Mouse (Mus musculus) heart, embryonic 14.5 days (tissue): ENCODE results near the gene Trim46. TPM values are rescaled to one million over a fixed set of nuclear protein-coding genes. Genes with fewer than 3 reads are reported as not detected.

Experiments
- ATAC-seq: fragments of 200-750 bp; cut with Nextera tagmentation; 2 replicates; pipeline ENCODE4 v1.8.0; 2017; ENCODE audit warnings: low read depth, moderate TSS enrichment; ENCODE audit not compliant: insufficient number of reproducible peaks, insufficient read depth, low FRiP score
- H3K27ac ChIP-seq, 2 experiments: fragments of 200-500 bp in 1 of 2; fragments of 300-500 bp in 1 of 2; sonication (generic) in 1 of 2; replicated peaks in 1 of 2; 2 replicates each; pipeline ENCODE4 v1.5.1; 2012 to 2014; ENCODE audit warnings: low read depth in 2 of 2, low read length in 2 of 2, control low read depth in 1 of 2, mild to moderate bottlenecking in 1 of 2, mixed read lengths in 1 of 2; ENCODE audit not compliant: control insufficient read depth in 1 of 2, insufficient read depth in 1 of 2
- H3K27me3 ChIP-seq: fragments of 300-500 bp; sonication (generic); 2 replicates; pipeline ENCODE4 v1.6.1; 2014; ENCODE audit warnings: mild to moderate bottlenecking, low read length, control low read depth; ENCODE audit not compliant: control insufficient read depth, insufficient read depth
- H3K36me3 ChIP-seq: fragments of 300-500 bp; sonication (generic); 2 replicates; pipeline ENCODE4 v1.6.1; 2014; ENCODE audit warnings: mild to moderate bottlenecking, control low read depth, low read length, mixed read lengths; ENCODE audit not compliant: control insufficient read depth, insufficient read depth
- H3K4me1 ChIP-seq, 2 experiments: fragments of 200-500 bp in 1 of 2; fragments of 300-500 bp in 1 of 2; sonication (generic) in 1 of 2; 2 replicates each; pipeline ENCODE4 v1.6.1; 2012 to 2014; ENCODE audit warnings: low read length in 2 of 2, control low read depth in 1 of 2, mixed read lengths in 1 of 2; ENCODE audit not compliant: control insufficient read depth in 2 of 2, insufficient read depth in 2 of 2
- H3K4me2 ChIP-seq: fragments of 300-500 bp; sonication (generic); 2 replicates; pipeline ENCODE4 v1.6.1; 2014; ENCODE audit warnings: mild to moderate bottlenecking, low read length
- H3K4me3 ChIP-seq, 2 experiments: fragments of 200-500 bp in 1 of 2; fragments of 300-500 bp in 1 of 2; sonication (generic) in 1 of 2; 2 replicates each; pipeline ENCODE4 v1.5.1; 2012 to 2014; ENCODE audit warnings: low read length in 2 of 2, mild to moderate bottlenecking in 2 of 2, control low read depth in 1 of 2, low read depth in 1 of 2, moderate library complexity in 1 of 2; ENCODE audit not compliant: control insufficient read depth in 1 of 2, insufficient read depth in 1 of 2
- H3K9ac ChIP-seq: fragments of 300-500 bp; sonication (generic); 2 replicates; pipeline ENCODE4 v1.6.1; 2014; ENCODE audit warnings: mild to moderate bottlenecking, low read length
- H3K9me3 ChIP-seq: fragments of 300-500 bp; sonication (generic); 2 replicates; pipeline ENCODE4 v1.6.1; 2016; ENCODE audit warnings: low read length, control low read depth; ENCODE audit not compliant: control insufficient read depth
- WGBS: fragments of 180-500 bp; shearing (Covaris S2); extraction: QIAGEN DNeasy Blood & Tissue Kit; methylation state at CpG from one replicate; pipeline ENCODE4 v1.1.7; 2014; 5-methylcytosine and 5-hydroxymethylcytosine counted together
- polyA plus RNA-seq: library from polyadenylated mRNA; unstranded; fragments of >200 nt; fragmentation: Nextera tagmentation; extraction: Ambion mirVana; gene quantifications from 2 replicates; pipeline ENCODE4 v1.2.1, GENCODE M21; 2014

Trim46 gene
- polyA plus RNA-seq, 1 experiment from 2014 or later = 0.95 TPM

- H3K9me3 ChIP-seq = no peaks in the 10 kb centered on the region
- peaks cover 30% of the 10 kb centered on the region for H3K27me3 ChIP-seq
- H3K4me3 ChIP-seq = peak within 1 kb of the TSS; percentile 50 to 60
- H3K4me2 ChIP-seq = peak within 1 kb of the TSS; percentile 73
- WGBS = 8% methylated on average over 21 of the region's 21 CpGs
- H3K27ac ChIP-seq = peak within 1 kb of the TSS; percentile 26 to 50; a peak in 2 of 4 replicates
- peak within 1 kb of the TSS; percentile 49 for H3K9ac ChIP-seq
- no peaks in the 10 kb centered on the region for H3K36me3 ChIP-seq
- no peak for ATAC-seq
- H3K4me1 ChIP-seq = peaks cover 10 to 16% of the 10 kb centered on the region in 2 experiments
Observed at GRCm38 (mm10) chr3:89226900-89227299, 19.2 kb downstream of the Trim46 start, which contains the start of gene Mtx1. Mtx1 (minus strand) TSS chr3:89227088.

DNA sequence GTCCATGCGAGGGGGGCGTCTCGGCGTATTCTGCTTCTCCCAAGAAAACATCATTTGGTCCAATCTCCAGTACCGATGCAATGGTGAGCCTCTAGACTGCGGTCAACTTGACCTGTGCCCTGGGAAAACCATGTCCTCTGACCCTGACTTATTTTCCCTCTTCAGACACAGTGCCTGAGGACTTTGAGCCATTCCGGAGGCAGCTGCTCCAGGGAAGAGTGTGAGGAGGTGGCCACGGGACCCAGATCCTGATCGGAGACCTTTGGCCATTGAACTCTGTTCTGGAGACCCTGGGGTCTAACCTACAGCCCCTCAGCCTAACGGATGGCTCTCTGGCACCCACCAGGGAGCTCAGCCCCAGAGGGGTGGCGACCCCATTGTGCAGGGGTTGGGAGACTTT lies 19.7 kb downstream of the Trim46 start:
- no peaks in the 10 kb centered on the region for H3K36me3 ChIP-seq
- H3K9ac ChIP-seq = no peak overlapping the region; the same call in 1 of the 2 replicates
- H3K9me3 ChIP-seq = no peaks in the 10 kb centered on the region
- H3K4me2 ChIP-seq = peak overlapping the region; percentile 73; the same call in 1 of the 2 replicates
- 56% methylated on average over 11 of the region's 11 CpGs for WGBS
- no peak overlapping the region for H3K27ac ChIP-seq
- H3K4me1 ChIP-seq = peaks cover 10 to 16% of the 10 kb centered on the region in 2 experiments
- no peak overlapping the region for H3K4me3 ChIP-seq
- ATAC-seq = no peak
- peaks cover 25% of the 10 kb centered on the region for H3K27me3 ChIP-seq

- H3K4me2 ChIP-seq = no peak overlapping the region
- H3K4me3 ChIP-seq = no peak overlapping the region
- peaks cover 24% of the 10 kb centered on the region for H3K27me3 ChIP-seq
- no peaks in the 10 kb centered on the region for H3K36me3 ChIP-seq
- WGBS = 76% methylated on average over 4 of the region's 4 CpGs
- H3K27ac ChIP-seq = no peak overlapping the region
- H3K4me1 ChIP-seq = peaks cover 10 to 16% of the 10 kb centered on the region in 2 experiments
- ATAC-seq = no peak
- H3K9me3 ChIP-seq = no peaks in the 10 kb centered on the region
- no peak overlapping the region for H3K9ac ChIP-seq
Observed at GRCm38 (mm10) chr3:89225918-89226317, 20.2 kb downstream of the Trim46 start.

GRCm38 (mm10) chr3:89225321-89225815 lies 20.7 kb downstream of the Trim46 start:
- Histone ChIP-seq H3K4me1 (peaks cover 10 to 16% of the 10 kb centered on the region in 2 experiments), H3K36me3 (no peaks in the 10 kb centered on the region), H3K27ac (no peak overlapping the region), H3K27me3 (peaks cover 24% of the 10 kb centered on the region), H3K9ac (no peak overlapping the region), H3K9me3 (no peaks in the 10 kb centered on the region), H3K4me3 (no peak overlapping the region), H3K4me2 (no peak overlapping the region)
- WGBS = 66% methylated on average over 12 of the region's 12 CpGs
- ATAC-seq = no peak

DNA sequence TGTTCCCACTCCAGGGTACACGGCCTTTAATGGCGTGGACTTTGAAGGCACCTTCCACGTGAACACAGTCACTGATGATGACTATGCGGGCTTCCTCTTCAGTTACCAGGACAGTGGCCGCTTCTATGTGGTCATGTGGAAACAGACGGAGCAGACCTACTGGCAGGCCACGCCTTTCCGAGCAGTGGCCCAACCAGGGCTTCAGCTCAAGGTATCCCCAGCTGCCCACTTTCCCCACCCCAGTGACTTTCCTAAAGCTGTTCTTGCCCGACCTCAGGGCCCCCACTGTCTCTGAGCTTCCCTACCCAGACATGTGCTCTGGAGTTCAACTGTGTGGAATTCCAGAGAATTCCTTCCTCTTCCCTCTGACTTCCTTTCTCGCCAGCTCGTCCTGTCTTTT lies 21.3 kb downstream of the Trim46 start:
- no peak for ATAC-seq

GRCm38 (mm10) chr3:89221167-89221566 lies 24.9 kb downstream of the Trim46 start:
- no peaks in the 10 kb centered on the region; a peak in 1 of 4 replicates for H3K4me1 ChIP-seq
- H3K4me2 ChIP-seq = no peak overlapping the region
- ATAC-seq = no peak
- no peak overlapping the region for H3K27ac ChIP-seq
- no peak overlapping the region for H3K9ac ChIP-seq
- no peaks in the 10 kb centered on the region for H3K36me3 ChIP-seq
- peaks cover 14% of the 10 kb centered on the region for H3K27me3 ChIP-seq
- WGBS = 78% methylated on average over 5 of the region's 5 CpGs
- H3K9me3 ChIP-seq = no peaks in the 10 kb centered on the region
- no peak overlapping the region for H3K4me3 ChIP-seq

More for the DNA sequence above, 21.3 kb downstream of the Trim46 start:
- H3K36me3 ChIP-seq = no peaks in the 10 kb centered on the region
- 75% methylated on average over 11 of the region's 11 CpGs for WGBS
- peaks cover 10 to 16% of the 10 kb centered on the region in 2 experiments for H3K4me1 ChIP-seq
- no peak overlapping the region for H3K4me2 ChIP-seq
- no peak overlapping the region for H3K27ac ChIP-seq
- H3K27me3 ChIP-seq = peaks cover 24% of the 10 kb centered on the region
- H3K4me3 ChIP-seq = no peak overlapping the region
- no peak overlapping the region for H3K9ac ChIP-seq
- no peaks in the 10 kb centered on the region for H3K9me3 ChIP-seq

DNA sequence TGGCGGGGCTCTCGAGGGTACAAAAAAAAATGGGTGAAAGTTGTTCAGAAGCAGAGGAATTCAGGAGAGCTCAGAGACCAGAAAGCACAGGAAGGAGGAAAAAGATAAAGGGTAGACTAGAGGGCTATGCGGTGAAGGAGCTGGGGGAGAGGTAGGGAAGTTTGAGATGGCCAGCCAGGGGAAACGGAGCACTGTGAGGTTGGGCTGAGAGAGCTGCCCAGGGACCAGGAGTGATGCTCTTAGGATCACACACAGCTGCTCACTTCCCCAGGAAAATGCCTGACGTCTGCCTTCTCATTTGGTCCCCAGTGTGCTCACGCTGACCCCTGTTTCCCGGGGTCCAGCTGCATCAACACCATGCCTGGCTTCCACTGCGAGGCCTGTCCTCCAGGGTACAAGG lies 26.6 kb downstream of the Trim46 start:
- Histone ChIP-seq H3K4me3 (no peak overlapping the region), H3K9me3 (no peaks in the 10 kb centered on the region), H3K27ac (peak overlapping the region in 1 of 2 experiments; percentile 35; a peak in 1 of 4 replicates), H3K27me3 (no peaks in the 10 kb centered on the region; the same call in 1 of the 2 replicates), H3K36me3 (no peaks in the 10 kb centered on the region), H3K9ac (no peak overlapping the region), H3K4me1 (peaks cover 8 to 13% of the 10 kb centered on the region in 2 experiments), H3K4me2 (no peak overlapping the region)
- WGBS = 25% methylated on average over 8 of the region's 8 CpGs
- no peak for ATAC-seq

- Histone ChIP-seq H3K27ac (no peak overlapping the region), H3K36me3 (no peaks in the 10 kb centered on the region), H3K9ac (no peak overlapping the region), H3K4me2 (no peak overlapping the region), H3K9me3 (no peaks in the 10 kb centered on the region), H3K4me1 (peaks cover 8 to 14% of the 10 kb centered on the region in 2 experiments), H3K4me3 (no peak overlapping the region), H3K27me3 (no peaks in the 10 kb centered on the region)
- ATAC-seq = no peak
- WGBS = 83% methylated on average over 1 of the region's 1 CpGs
Observed at GRCm38 (mm10) chr3:89218271-89218670, 27.8 kb downstream of the Trim46 start.
